Mouse (Mus musculus) lung, postnatal 0 days (tissue): ENCODE measurements at regions not wholly inside any gene's neighbourhood (a gene's known extent, or its start where the extent isn't known, plus 50 kb on each side); places are given as distances from the start of the nearest gene placed in this dataset.

Experiments
- CTCF ChIP-seq: IDR thresholded peaks from 2 replicates; pipeline ENCODE4 v1.5.1; 2016; ENCODE audit warnings: antibody characterized with exemption, mild to moderate bottlenecking
- EP300 ChIP-seq: IDR thresholded peaks from 2 replicates; pipeline ENCODE4 v1.6.1; 2016; ENCODE audit warnings: antibody characterized with exemption, mild to moderate bottlenecking, control low read depth

- TF ChIP-seq EP300 (no peak), CTCF (no peak)
These were observed 409.0 kb upstream of the Jarid2 start for GRCm38 (mm10) chr13:44320311-44320710.
